Mouse (Mus musculus): ENCODE measurements around the gene Vps13d.

Gene Vps13d

GRCm38 (mm10) chr4:145073728-145074127 lies 121.1 kb downstream of the Vps13d start:
- DNase-seq (ENCODE audit: low spot score), result no peak

DNA sequence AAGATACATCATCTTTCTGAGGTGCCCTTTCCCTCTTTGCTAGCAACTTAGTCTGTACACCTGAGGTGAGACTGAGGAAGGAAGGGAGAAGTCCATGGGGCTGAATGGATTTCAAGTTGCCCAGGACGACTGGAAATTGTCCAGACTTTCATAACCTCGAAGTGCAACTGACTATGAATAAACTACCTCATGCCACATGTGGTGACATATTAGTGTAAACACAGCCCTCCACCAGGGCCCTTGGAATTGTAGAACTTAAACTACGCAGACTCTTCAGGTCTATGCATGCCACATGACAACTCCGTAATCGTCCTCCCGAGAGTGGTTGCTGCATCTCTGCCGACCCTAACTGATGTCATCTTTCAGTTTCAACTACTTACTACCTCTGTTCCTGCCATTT lies 122.9 kb downstream of the Vps13d start:
- DNase-seq (ENCODE audit: low spot score), result no peak

DNA sequence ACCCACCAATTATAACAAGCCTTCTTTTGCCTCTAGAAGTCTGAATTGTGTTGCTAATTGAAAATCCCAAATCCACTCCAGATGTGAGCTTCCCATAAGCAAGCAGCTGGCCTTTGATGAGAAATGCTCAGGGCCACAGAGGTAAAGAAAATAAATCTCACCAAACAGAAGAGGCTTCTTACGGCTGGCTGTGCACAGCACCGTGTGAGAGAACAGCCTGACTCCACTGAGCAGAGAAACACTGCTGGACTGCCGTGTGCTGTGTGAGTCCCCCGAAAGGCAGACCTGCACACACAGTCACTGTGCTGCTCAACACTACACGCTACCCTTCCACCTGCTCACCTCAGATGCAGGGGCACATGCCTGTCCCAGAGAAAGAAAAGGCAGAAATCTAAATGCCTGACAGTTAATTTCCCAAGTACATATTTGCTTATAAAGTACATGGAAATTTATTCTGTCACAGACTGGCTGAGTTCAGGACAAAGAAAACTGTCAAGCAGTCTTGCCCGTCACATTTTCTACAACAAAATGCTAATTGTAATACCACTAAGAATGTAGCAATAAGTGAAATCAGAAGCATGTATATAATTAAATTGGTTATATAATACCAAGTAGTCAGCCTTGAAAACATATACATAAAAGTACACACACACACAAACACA lies 127.7 kb downstream of the Vps13d start:
- DNase-seq (ENCODE audit: low spot score), result no peak

GRCm38 (mm10) chr4:145066336-145067018 lies 128.3 kb downstream of the Vps13d start:
- no peak for DNase-seq (ENCODE audit: low spot score)

GRCm38 (mm10) chr4:145058749-145059442 lies 135.9 kb downstream of the Vps13d start:
- no peak for DNase-seq (ENCODE audit: low spot score)

DNA sequence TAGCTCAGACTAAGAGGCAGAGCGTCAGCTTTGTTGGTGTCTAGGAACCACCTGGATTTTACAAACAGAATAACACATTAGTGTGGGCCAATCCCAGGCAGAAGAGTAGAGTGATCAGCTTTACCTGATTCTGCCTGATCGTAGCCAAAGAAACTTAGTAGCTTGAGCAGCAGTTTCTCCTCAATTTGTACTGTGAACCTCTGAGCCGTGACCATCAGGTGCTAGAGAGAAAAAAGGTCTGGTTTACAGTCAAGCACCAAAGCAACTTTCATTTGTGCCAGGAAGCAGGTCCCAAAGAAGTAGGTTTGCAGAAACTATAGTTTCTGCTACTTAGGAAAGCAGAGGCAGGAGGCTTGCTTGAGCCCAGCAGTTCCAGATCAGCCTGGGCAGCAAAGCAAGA lies 138.5 kb downstream of the Vps13d start:
- DNase-seq (ENCODE audit: low spot score), result no peak

- no peak for DNase-seq (ENCODE audit: low spot score)
These were observed 139.0 kb downstream of the Vps13d start for GRCm38 (mm10) chr4:145055792-145056191.

DNA sequence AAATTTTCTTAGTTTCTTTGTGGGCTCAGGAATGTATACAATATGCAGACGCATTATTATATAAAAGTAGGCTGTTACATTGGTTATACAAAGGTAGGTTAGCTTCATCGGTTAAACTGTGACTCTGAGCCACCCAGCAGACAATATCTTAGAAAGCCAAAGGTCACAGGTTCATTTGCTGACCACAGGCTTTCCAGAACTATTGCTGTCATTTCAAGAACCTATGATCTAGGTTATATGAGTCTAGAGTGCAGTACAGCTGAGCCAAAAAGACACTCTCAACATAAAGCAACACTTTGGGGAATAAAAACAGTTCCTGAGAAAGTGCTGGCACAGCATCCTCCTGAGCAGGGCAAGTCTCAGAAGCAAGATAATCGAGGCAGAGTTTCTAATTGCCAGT lies 140.4 kb downstream of the Vps13d start:
- no peak for DNase-seq (ENCODE audit: low spot score)

GRCm38 (mm10) chr4:145052697-145053096 lies 142.1 kb downstream of the Vps13d start:
- no peak for DNase-seq (ENCODE audit: low spot score)

- DNase-seq (ENCODE audit: low spot score), result no peak
These were observed 142.5 kb downstream of the Vps13d start for GRCm38 (mm10) chr4:145052282-145052681.

- DNase-seq (ENCODE audit: low spot score), result no peak
These were observed 143.4 kb downstream of the Vps13d start for GRCm38 (mm10) chr4:145051209-145051969.

- peak; percentile 55 for DNase-seq (ENCODE audit: low spot score)
These were observed 144.1 kb downstream of the Vps13d start for GRCm38 (mm10) chr4:145050518-145051208.

- no peak for DNase-seq (ENCODE audit: low spot score)
These were observed 146.8 kb downstream of the Vps13d start for GRCm38 (mm10) chr4:145047964-145048363.

- no peak for DNase-seq (ENCODE audit: low spot score)
These were observed 148.8 kb downstream of the Vps13d start for GRCm38 (mm10) chr4:145046032-145046401.

DNA sequence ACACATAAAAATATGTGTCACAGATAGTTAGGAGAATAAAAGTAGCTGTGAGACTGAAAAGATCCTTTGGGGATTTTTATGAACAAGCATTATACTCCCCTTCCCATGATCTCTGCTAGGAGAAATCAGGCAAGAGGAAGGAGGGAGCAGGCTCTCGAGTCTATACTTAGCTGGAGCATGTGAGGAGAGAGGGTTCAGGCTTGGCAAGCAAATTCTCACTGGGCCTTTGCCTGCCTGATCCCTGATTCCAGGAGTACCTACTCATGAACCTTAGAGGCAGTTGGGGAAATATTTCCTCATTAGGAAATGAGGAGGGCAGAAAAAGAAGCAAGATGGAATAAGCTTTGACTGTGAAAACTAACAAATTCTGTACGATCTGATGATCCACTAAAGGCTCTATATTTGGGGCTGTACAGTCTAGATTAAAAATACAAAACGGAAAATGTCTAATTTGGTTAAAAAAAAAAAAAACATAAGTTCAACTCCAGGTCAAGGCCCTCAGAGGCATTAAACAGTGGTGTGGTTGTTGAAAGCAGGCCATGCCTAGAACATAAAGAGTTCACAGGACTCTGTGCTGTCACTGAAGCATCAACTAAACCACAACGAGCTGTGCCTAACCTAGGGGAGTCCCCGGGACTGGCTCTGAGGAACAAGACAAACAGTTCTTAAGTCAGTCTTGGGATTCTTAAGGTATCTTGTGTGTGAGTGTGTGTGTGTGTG lies 149.3 kb downstream of the Vps13d start:
- DNase-seq (ENCODE audit: low spot score), result no peak

DNA sequence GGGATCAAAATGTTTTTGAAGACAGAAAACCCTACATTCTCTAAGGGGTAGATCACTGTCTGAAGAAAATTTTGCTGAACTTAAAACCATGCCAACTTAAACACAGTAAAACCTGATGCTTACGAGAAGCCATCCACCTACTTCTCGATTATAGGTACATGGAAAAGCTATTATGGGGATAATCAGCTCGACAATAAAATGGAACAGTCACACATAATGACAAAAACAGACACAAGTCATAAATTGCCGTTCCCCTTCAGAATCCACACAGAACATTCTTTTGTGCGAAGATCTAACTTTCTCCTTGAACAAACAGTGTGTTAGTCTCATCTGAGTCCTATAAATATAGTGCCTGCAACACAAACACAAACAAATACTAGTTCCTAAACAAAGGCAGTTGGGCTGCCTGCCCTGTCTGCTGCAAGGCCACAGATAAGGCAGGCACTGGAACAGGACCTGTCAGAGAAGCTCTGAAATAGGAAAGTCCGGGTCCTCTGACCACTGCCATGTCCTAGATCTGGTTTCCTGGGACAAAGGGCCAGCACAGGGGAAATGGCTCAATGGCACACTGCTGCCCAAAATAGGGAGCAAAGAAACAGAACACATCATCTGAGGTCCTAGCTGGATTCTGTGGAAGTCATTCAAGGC lies 153.5 kb downstream of the Vps13d start:
- no peak for DNase-seq (ENCODE audit: low spot score)

DNA sequence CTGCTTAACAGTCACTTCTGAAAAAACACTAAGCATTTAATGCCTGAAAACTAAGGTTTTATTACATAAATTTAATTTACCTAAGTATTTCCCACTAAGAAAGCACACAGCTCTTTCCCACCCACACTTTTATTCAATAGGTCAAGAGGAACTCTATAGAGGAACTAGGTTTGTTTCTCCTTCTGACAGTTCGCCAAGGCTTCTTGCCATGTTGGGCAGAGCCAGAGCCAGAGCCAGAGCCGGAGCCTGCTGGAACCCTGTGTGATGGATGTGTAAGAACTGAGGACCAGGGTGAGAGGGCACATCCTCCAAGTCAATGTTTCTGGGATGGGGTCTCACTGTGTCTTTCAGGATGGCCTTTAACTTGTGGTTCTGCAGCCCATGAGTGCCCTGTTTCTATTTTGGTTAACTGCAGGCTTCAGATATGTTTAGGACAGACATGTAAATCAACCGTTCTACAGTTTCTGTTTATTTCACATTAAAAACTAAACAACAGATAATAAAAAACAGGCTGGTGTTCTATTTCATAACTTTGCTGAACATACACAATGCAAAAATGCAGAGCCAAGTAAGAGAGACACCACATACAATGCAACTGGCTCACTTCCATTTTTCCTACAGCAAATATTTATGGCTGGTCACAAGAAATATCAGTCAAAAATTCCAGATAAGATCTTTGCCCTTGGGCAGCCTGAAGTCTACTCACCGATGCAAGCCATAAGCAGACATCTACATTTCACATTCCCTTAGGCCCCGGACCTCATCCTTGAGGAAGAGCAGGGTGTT lies 157.0 kb downstream of the Vps13d start:
- no peak for DNase-seq (ENCODE audit: low spot score)

DNA sequence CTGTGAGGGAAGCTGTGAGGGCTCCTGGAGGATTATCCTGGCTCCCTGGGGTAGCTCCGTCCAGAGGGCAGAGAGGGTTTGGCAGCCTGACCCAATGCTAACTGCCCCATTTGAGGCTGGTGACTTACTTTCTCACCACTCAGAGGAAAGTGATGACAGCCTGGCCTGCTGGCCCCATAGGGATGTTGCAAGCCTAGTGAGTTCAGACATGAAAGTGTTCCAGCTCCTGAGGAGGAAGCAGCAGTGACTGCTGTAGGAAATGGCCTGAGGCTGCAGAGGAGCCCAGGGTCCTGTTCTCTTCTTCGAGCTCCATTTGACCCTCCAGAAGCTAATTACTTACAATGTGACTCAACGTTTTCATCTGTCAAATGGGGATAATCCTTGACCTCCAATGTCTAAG lies 157.8 kb downstream of the Vps13d start:
- no peak for DNase-seq (ENCODE audit: low spot score)

GRCm38 (mm10) chr4:145035450-145035849 lies 159.4 kb downstream of the Vps13d start:
- DNase-seq (ENCODE audit: low spot score), result peak; percentile 52

Data from c-Kit-positive CD71-positive TER-119-positive erythroid progenitor cells, embryonic 14.5 days (primary cell).